Mouse (Mus musculus) skeletal muscle tissue, postnatal 0 days (tissue): ENCODE data around the gene Klrg1. TPM values are rescaled to one million over a fixed set of nuclear protein-coding genes. Genes with fewer than 3 reads are reported as not detected.

Experiments used
- polyA plus RNA-seq: library from polyadenylated mRNA; unstranded; fragments of >200 nt; fragmentation: Nextera tagmentation; extraction: Ambion mirVana; gene quantifications from 2 replicates; pipeline ENCODE4 v1.2.1, GENCODE M21; 2015

Gene Klrg1
- not detected in 2 replicates for polyA plus RNA-seq

GRCm38 (mm10) chr6:122282782-122283181, at the start of gene Klrg1:
Gene Klrg1, minus strand, starts transcription at chr6:122282882.

DNA sequence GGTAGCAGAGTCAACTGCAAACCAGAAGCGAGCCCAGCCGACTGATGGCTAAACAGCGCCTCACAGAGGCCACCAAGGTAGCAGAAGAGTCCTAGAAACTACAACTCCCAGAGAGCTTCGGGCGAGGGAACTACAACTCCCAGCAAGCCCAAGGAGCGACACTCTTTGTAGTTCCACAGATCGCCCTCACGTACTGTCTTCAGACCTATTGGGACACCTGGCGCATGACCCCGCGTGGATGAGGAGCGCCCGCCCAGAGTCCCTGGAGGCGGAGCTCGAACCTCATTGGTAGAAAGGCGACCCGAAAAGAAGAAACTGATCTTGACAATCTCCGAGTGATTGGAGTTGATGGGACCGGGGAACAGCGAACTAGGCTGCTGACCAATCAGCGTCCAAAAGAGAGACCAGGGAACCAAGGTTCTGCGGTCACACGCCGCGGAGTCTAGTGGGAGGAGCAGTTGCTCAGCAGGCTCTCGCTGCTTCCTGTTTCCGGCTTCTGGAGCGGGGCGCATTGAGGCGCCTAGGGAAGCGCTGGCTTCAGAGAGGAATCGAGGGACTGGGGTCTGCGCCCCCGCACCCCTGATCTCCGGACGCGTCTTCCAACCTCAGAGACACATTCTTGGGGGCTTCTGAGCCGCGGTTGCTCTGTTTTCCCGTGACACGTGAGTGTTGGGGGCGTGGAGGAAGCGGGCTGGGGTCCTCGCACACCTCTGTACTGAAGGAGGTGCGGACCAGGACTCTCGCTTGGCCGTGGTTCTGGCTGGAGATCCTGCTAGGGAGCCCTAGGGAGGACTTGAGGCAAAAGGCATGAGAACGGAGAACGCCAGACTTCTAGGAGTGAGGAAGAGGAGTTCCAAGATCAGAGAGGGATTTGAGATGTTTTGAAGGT, 26.1 kb upstream of the Klrg1 start, which contains the start of gene M6pr:
Gene M6pr (plus strand): TSS at position 216 of the 889 bp plus-strand sequence.

Other genes with a start within 250 kb of the Klrg1 start
- gene M6pr, start 25.8 kb upstream of the Klrg1 start, polyA plus RNA-seq, result 38.5 and 46.2 TPM in 2 replicates
- 3.4 and 3.5 TPM in 2 replicates for gene Phc1, start 57.7 kb upstream of the Klrg1 start, polyA plus RNA-seq
- gene Rimklb, start 215.9 kb upstream of the Klrg1 start, polyA plus RNA-seq, result 0.38 and 0.48 TPM in 2 replicates
- 270 and 326 TPM in 2 replicates for gene Mfap5, start 223.0 kb upstream of the Klrg1 start, polyA plus RNA-seq